ENCODE assay signal across 23 mouse cellular contexts in genomic region chr4:126762586-126763359, GRCm38 (mm10). TPM values are rescaled to one million over a fixed set of nuclear protein-coding genes. Genes with fewer than 3 reads are reported as not detected.
A peak's percentile ranks its signal among the peaks of the same experiment; 100 is the strongest.
DNase-seq lines count a peak whose midpoint lies in the region; ATAC-seq and TF ChIP-seq lines count a peak whose summit lies in the region.
"Had no signal": no experiment of that assay in that cellular context is flagged by ENCODE, and none has a peak within 500 bp of the region (broad histone marks: within the 10 kb centered on the region; RNA-seq: fewer than 3 reads in every experiment).

No protein-coding gene starts in this region.

- no peak for DNase-seq in lung, postnatal 0 days (ENCODE audit: low spot score)
- DNase-seq in lung, postnatal 10 days: no peak
- no peak for DNase-seq in liver, postnatal 0 days
- no peak for DNase-seq in T-cell, adult 2 months (ENCODE audit: low spot score)
- no peak for DNase-seq in layer of hippocampus, adult 9-11 months
- DNase-seq: adrenal gland, adult 8-10 months; cerebellum, adult 11-12 months; heart, postnatal 14 days; midbrain, embryonic 14.5 days; right cerebral cortex, adult 18-20 months; thymus, adult 2 months had no signal

- TF ChIP-seq CTCF in lung, postnatal 0 days (IDR thresholded peaks at IDR 0.05): no peak
- no peak for TF ChIP-seq CTCF in liver, postnatal 0 days (IDR thresholded peaks at IDR 0.05; ENCODE audit: low read depth)

- no peak overlapping the region for H3K27ac ChIP-seq in lung, postnatal 0 days (ENCODE audit: low read length)
- H3K27ac ChIP-seq in kidney, embryonic 15.5 days: peak overlapping the region; percentile 51
- H3K27ac ChIP-seq in liver, postnatal 0 days (ENCODE audit: low read depth): peak overlapping the region; percentile 51; the same call in 1 of the 2 replicates
- H3K27ac ChIP-seq: embryonic facial prominence, embryonic 13.5 days; forebrain, embryonic 12.5 days; heart, embryonic 10.5 days; hindbrain, embryonic 15.5 days; layer of hippocampus, adult 2 months; liver, embryonic 14.5 days; macrophage had no signal

- H3K4me1 ChIP-seq in lung, postnatal 0 days (ENCODE audit: insufficient read depth, low read depth, low read length): no peaks in the 10 kb centered on the region; the same call in 1 of the 2 replicates
- H3K4me1 ChIP-seq in kidney, embryonic 15.5 days: peaks cover 7% of the 10 kb centered on the region; the same call in 1 of the 2 replicates
- H3K4me1 ChIP-seq in liver, postnatal 0 days (ENCODE audit: insufficient read depth): peaks cover 4% of the 10 kb centered on the region; the same call in 1 of the 2 replicates
- H3K4me1 ChIP-seq: embryonic facial prominence, embryonic 13.5 days; heart, embryonic 10.5 days; hindbrain, embryonic 15.5 days had no signal

- no peaks in the 10 kb centered on the region for H3K27me3 ChIP-seq in lung, postnatal 0 days (replicated peaks; ENCODE audit: insufficient read depth, low read length)
- H3K27me3 ChIP-seq in kidney, embryonic 15.5 days: no peaks in the 10 kb centered on the region
- no peaks in the 10 kb centered on the region for H3K27me3 ChIP-seq in liver, postnatal 0 days (ENCODE audit: insufficient read depth, low read length)
- H3K27me3 ChIP-seq: embryonic facial prominence, embryonic 13.5 days; hindbrain, embryonic 15.5 days had no signal

- H3K4me2 ChIP-seq in lung, postnatal 0 days (replicated peaks; ENCODE audit: low read depth, low read length): no peak overlapping the region
- no peak overlapping the region for H3K4me2 ChIP-seq in kidney, embryonic 15.5 days
- no peak overlapping the region for H3K4me2 ChIP-seq in liver, postnatal 0 days (ENCODE audit: low read depth, low read length)
- H3K4me2 ChIP-seq: embryonic facial prominence, embryonic 13.5 days; forebrain, embryonic 12.5 days; hindbrain, embryonic 15.5 days had no signal

- 0 out of 2 replicates have a peak, but pooled peaks have one; percentile 4 for ATAC-seq in lung, postnatal 0 days
- ATAC-seq in kidney, embryonic 15.5 days (replicated peaks; ENCODE audit: low FRiP score): no peak
- ATAC-seq in liver, postnatal 0 days: peak; percentile 85
- no peak for ATAC-seq in megakaryocyte progenitor cell, adult 5-6 weeks (replicated peaks; ENCODE audit: poor library complexity)

- 59% methylated on average over 11 of the region's 11 CpGs for WGBS in lung, postnatal 0 days
- WGBS in kidney, embryonic 15.5 days: 57% methylated on average over 11 of the region's 11 CpGs
- WGBS in liver, postnatal 0 days (ENCODE audit: insufficient replicate concordance): 68% methylated on average over 11 of the region's 11 CpGs

- no peaks in the 10 kb centered on the region for H3K36me3 ChIP-seq in lung, postnatal 0 days (ENCODE audit: insufficient read depth, low read length)
- H3K36me3 ChIP-seq in kidney, embryonic 15.5 days: peaks cover 35% of the 10 kb centered on the region
- peaks cover 12% of the 10 kb centered on the region; the same call in 1 of the 2 replicates for H3K36me3 ChIP-seq in liver, postnatal 0 days (replicated peaks; ENCODE audit: insufficient read depth, low read length)

- no peak for TF ChIP-seq EP300 in lung, postnatal 0 days (IDR thresholded peaks at IDR 0.05)
- TF ChIP-seq EP300 in liver, postnatal 0 days (IDR thresholded peaks at IDR 0.05; ENCODE audit: low read depth): 0 out of 2 replicates have a peak, but pooled peaks have one; percentile 8

- H3K9ac ChIP-seq in lung, postnatal 0 days (replicated peaks; ENCODE audit: low read depth): no peak overlapping the region
- H3K9ac ChIP-seq in kidney, embryonic 15.5 days: no peak overlapping the region
- H3K9ac ChIP-seq in liver, postnatal 0 days (replicated peaks): no peak overlapping the region
- H3K9ac ChIP-seq: embryonic facial prominence, embryonic 13.5 days; forebrain, embryonic 12.5 days; hindbrain, embryonic 15.5 days; liver, embryonic 14.5 days had no signal

- H3K9me3 ChIP-seq in lung, postnatal 0 days (ENCODE audit: low read length): no peaks in the 10 kb centered on the region
- no peaks in the 10 kb centered on the region for H3K9me3 ChIP-seq in kidney, embryonic 15.5 days (replicated peaks)
- no peaks in the 10 kb centered on the region for H3K9me3 ChIP-seq in liver, postnatal 0 days (ENCODE audit: low read length)
- H3K9me3 ChIP-seq: embryonic facial prominence, embryonic 13.5 days; forebrain, embryonic 12.5 days; G1E; heart, embryonic 10.5 days; hindbrain, embryonic 15.5 days had no signal

- no peak overlapping the region for H3K4me3 ChIP-seq in lung, postnatal 0 days (ENCODE audit: low read depth, low read length)
- H3K4me3 ChIP-seq in kidney, embryonic 15.5 days (replicated peaks): no peak overlapping the region
- no peak overlapping the region for H3K4me3 ChIP-seq in liver, postnatal 0 days (ENCODE audit: low read depth, low read length)
- H3K4me3 ChIP-seq: embryonic facial prominence, embryonic 13.5 days; forebrain, embryonic 12.5 days; heart, embryonic 10.5 days; hindbrain, embryonic 15.5 days; layer of hippocampus, adult 2 months had no signal

RNA-seq across cellular contexts. Expression of gene AU040320, which starts 9.4 kb away (rescaled TPM):
- polyA plus RNA-seq in lung, postnatal 0 days (2015; fragmentation: Nextera tagmentation; extraction: Ambion mirVana): 20.8 and 22.2 TPM in 2 replicates
- 24.5 and 27.8 TPM in 2 replicates for polyA plus RNA-seq in kidney, embryonic 15.5 days (2015; fragmentation: Nextera tagmentation; extraction: Ambion mirVana)
- 8.5 and 9.5 TPM in 2 replicates for polyA plus RNA-seq in liver, postnatal 0 days (2015; fragmentation: Nextera tagmentation; extraction: Ambion mirVana)
- total RNA-seq in megakaryocyte progenitor cell, adult 5-6 weeks (2015): 11.6 and 14.3 TPM in 2 replicates
- 12.5 and 19.1 TPM in 2 replicates for total RNA-seq in megakaryocyte progenitor cell, adult 5-6 weeks (2017)

RNA-seq across cellular contexts. Expression of gene Ncdn, which starts 9.5 kb away (rescaled TPM):
- 12.3 and 12.4 TPM in 2 replicates for polyA plus RNA-seq in lung, postnatal 0 days (2015; fragmentation: Nextera tagmentation; extraction: Ambion mirVana)
- 27.1 and 28.2 TPM in 2 replicates for polyA plus RNA-seq in kidney, embryonic 15.5 days (2015; fragmentation: Nextera tagmentation; extraction: Ambion mirVana)
- 4.2 and 4.8 TPM in 2 replicates for polyA plus RNA-seq in liver, postnatal 0 days (2015; fragmentation: Nextera tagmentation; extraction: Ambion mirVana)
- total RNA-seq in megakaryocyte progenitor cell, adult 5-6 weeks (2015): 8.9 and 9.6 TPM in 2 replicates
- total RNA-seq in megakaryocyte progenitor cell, adult 5-6 weeks (2017): 8.2 and 8.5 TPM in 2 replicates

RNA-seq across cellular contexts. Expression of gene Tfap2e, which starts 26.7 kb away (rescaled TPM):
- not detected in 2 replicates for polyA plus RNA-seq in lung, postnatal 0 days (2015; fragmentation: Nextera tagmentation; extraction: Ambion mirVana)
- polyA plus RNA-seq in kidney, embryonic 15.5 days (2015; fragmentation: Nextera tagmentation; extraction: Ambion mirVana): not detected in 2 replicates
- polyA plus RNA-seq in liver, postnatal 0 days (2015; fragmentation: Nextera tagmentation; extraction: Ambion mirVana): not detected in 2 replicates
- not detected in 2 replicates for total RNA-seq in megakaryocyte progenitor cell, adult 5-6 weeks (2015)
- total RNA-seq in megakaryocyte progenitor cell, adult 5-6 weeks (2017): not detected in 2 replicates
- total RNA-seq: adrenal gland, adult 8-10 months; gastrocnemius, adult 18-20 months; heart, postnatal 14 days; left cerebral cortex, postnatal 14 days had no signal
- polyA plus RNA-seq: embryonic facial prominence, embryonic 13.5 days; G1E; heart, embryonic 10.5 days; liver, embryonic 14.5 days; macrophage had no signal

Comparison
In these comparisons a context has a peak if more than half of its experiments do, and no peak if none do; other contexts are left out.
1. ATAC-seq: peak in lung, postnatal 0 days (single experiment) and liver, postnatal 0 days (single experiment); none in kidney, embryonic 15.5 days (single experiment) and megakaryocyte progenitor cell, adult 5-6 weeks (single experiment).